Mouse (Mus musculus) Patski (cell line): ENCODE data around the gene Col6a4. TPM values are rescaled to one million over a fixed set of nuclear protein-coding genes. Genes with fewer than 3 reads are reported as not detected.

Experiments used
- ATAC-seq: fragments of 100-300 bp; one replicate; pipeline ENCODE4 v1.8.0; 2021
- CTCF ChIA-PET: fragments of 350-600 bp; sonication (Branson Sonifier 250); formaldehyde crosslinking; loops from one replicate; lab custom pipeline; 2022; ENCODE audit warnings: inconsistent platforms; lab: Charles Lee
- POLR2A ChIA-PET: fragments of 350-600 bp; sonication (Branson Sonifier 250); formaldehyde crosslinking; loops from one replicate; lab custom pipeline; 2022; ENCODE audit warnings: antibody characterized with exemption, inconsistent platforms; lab: Charles Lee
- DNase-seq: peaks from one replicate; pipeline ENCODE4 v3.0.0-alpha.2; 2011; ENCODE audit warnings: low read depth, low spot score
- H3K27me3 ChIP-seq: fragments of 371-371 bp; one replicate; pipeline ENCODE4 v1.5.1; 2021
- CTCF ChIP-seq: fragments of 100-300 bp; IDR thresholded peaks from one replicate; pipeline ENCODE4 v1.5.1; 2021
- in situ Hi-C: fragments of 300-500 bp; cut with MboI; formaldehyde crosslinking; loops from 3 replicates; pipeline ENCODE4 v1.11.1; 2018; ENCODE audit warnings: low pct_unique_long_range_greater_than_20kb, mixed read lengths
- polyA plus RNA-seq: library from polyadenylated mRNA; unstranded; gene quantifications from one replicate; pipeline ENCODE4 v1.2.3, GENCODE M21; 2021

Col6a4 gene
- polyA plus RNA-seq, 1 experiment from 2014 or later: 0.21 TPM

- in situ Hi-C loops: loop anchor here (25.0 kb wide), 1 partner anchor 311 kb away; no protein-coding TSS in a partner anchor
- DNase-seq (no peak), ATAC-seq (no peak)
- POLR2A ChIA-PET: no interaction called here
- H3K27me3 ChIP-seq: peaks cover 5% of the 10 kb centered on the region
- no peak for TF ChIP-seq CTCF
- CTCF ChIA-PET: no interaction called here
Observed at GRCm38 (mm10) chr9:105997955-105998354, 98.6 kb downstream of the Col6a4 start.

DNA sequence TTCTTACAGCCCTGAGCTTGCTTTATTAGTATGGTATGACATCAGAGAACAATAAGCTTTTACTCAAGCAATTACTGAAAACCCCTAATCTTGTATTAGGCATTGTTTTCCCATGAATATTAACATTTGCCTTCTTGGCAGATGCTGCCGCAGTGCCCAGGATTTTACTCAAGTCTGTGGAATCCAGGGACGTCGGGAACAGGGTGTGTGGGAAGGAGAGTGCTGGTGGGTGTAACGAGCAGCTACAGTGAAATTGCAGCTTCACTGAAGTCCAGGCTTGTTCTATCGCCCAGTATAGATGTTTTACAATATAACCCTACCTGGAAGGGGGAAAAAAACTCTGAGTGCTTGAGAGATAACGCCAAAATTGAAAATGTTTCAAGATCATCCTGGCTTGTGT is 104.2 kb downstream of the Col6a4 start:
- in situ Hi-C loops: loop anchor here (25.0 kb wide), 1 partner anchor 305 kb away; no protein-coding TSS in a partner anchor
- TF ChIP-seq CTCF: no peak
- no peak for ATAC-seq
- peaks cover 7% of the 10 kb centered on the region for H3K27me3 ChIP-seq
- CTCF ChIA-PET: interaction anchor here (0.9 kb wide), 1 partner anchor 11 kb away, joined by 3 read pairs; no protein-coding TSS in a partner anchor
- DNase-seq: no peak
- POLR2A ChIA-PET: no interaction called here

- in situ Hi-C loops: loop anchor here (25.0 kb wide), 1 partner anchor 303 kb away; no protein-coding TSS in a partner anchor
- ATAC-seq: no peak
- no peak for DNase-seq
- H3K27me3 ChIP-seq: peaks cover 7% of the 10 kb centered on the region
- ChIA-PET POLR2A (no interaction called here), CTCF (interaction anchor here (1.0 kb wide), 1 partner anchor 38 kb away, joined by 3 read pairs; no protein-coding TSS in a partner anchor)
- no peak for TF ChIP-seq CTCF
Observed at GRCm38 (mm10) chr9:105990099-105990498, 106.5 kb downstream of the Col6a4 start.

- ChIA-PET CTCF (interaction anchor here (1.0 kb wide), 1 partner anchor 38 kb away, joined by 3 read pairs; no protein-coding TSS in a partner anchor), POLR2A (no interaction called here)
- in situ Hi-C loops: loop anchor here (25.0 kb wide), 1 partner anchor 302 kb away; no protein-coding TSS in a partner anchor
- TF ChIP-seq CTCF: no peak
- DNase-seq (no peak), ATAC-seq (no peak)
- H3K27me3 ChIP-seq: peaks cover 7% of the 10 kb centered on the region
Observed at GRCm38 (mm10) chr9:105989468-105989867, 107.1 kb downstream of the Col6a4 start.

DNA sequence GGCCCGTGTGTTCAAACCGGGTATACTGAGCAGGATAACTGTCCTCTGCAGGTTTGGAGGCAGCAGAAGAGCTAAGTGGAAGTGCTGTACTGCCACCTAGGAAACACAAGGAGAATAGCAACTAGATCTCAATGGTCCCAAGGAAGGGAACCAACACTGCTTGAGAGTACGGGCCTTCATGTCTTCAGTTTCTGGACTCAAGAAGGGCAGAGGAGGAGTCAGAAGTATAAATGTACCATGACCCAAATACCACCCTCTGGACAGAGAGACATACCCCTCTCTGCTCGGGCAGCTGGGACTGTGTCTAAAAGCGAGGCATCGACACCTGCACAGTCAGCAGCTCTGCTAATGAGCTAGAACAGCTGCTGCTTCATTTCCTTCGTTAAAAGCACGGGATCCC is 108.5 kb downstream of the Col6a4 start:
- DNase-seq: no peak
- peak; percentile 59 for TF ChIP-seq CTCF
- in situ Hi-C loops: loop anchor here (25.0 kb wide), 1 partner anchor 301 kb away; no protein-coding TSS in a partner anchor
- ChIA-PET CTCF (interaction anchor here (1.3 to 1.6 kb wide), 2 partner anchors 34 to 171 kb away, joined by 3 read pairs; no protein-coding TSS in a partner anchor), POLR2A (no interaction called here)
- peaks cover 7% of the 10 kb centered on the region for H3K27me3 ChIP-seq
- peak; percentile 31 for ATAC-seq

- ChIA-PET POLR2A (interaction anchor here (0.7 kb wide), 1 partner anchor 28 kb away, joined by 3 read pairs; no protein-coding TSS in a partner anchor), CTCF (interaction anchor here (1.3 to 1.5 kb wide), 2 partner anchors 20 to 253 kb away, joined by 3 read pairs; no protein-coding TSS in a partner anchor)
- H3K27me3 ChIP-seq: peaks cover 2% of the 10 kb centered on the region
- no peak for TF ChIP-seq CTCF
- in situ Hi-C loops: loop anchor here (25.0 kb wide), 1 partner anchor 298 kb away; no protein-coding TSS in a partner anchor
- DNase-seq (no peak), ATAC-seq (no peak)
Observed at GRCm38 (mm10) chr9:105984931-105985519, 111.6 kb downstream of the Col6a4 start.

GRCm38 (mm10) chr9:105978479-105978878 is 118.1 kb downstream of the Col6a4 start:
- ATAC-seq: no peak
- DNase-seq: no peak
- CTCF ChIA-PET: no interaction called here

GRCm38 (mm10) chr9:105976871-105977270 is 119.7 kb downstream of the Col6a4 start:
- ChIA-PET POLR2A (no interaction called here), CTCF (no interaction called here)
- in situ Hi-C loops: loop anchor here (25.0 kb wide), 1 partner anchor 290 kb away; no protein-coding TSS in a partner anchor
- DNase-seq (no peak), ATAC-seq (no peak)
- TF ChIP-seq CTCF: no peak
- no peaks in the 10 kb centered on the region for H3K27me3 ChIP-seq

More at GRCm38 (mm10) chr9:105978479-105978878, 118.1 kb downstream of the Col6a4 start:
- POLR2A ChIA-PET: no interaction called here
- H3K27me3 ChIP-seq: peaks cover 2% of the 10 kb centered on the region
- in situ Hi-C loops: loop anchor here (25.0 kb wide), 1 partner anchor 291 kb away; no protein-coding TSS in a partner anchor
- TF ChIP-seq CTCF: no peak

GRCm38 (mm10) chr9:105976314-105976713 is 120.3 kb downstream of the Col6a4 start:
- POLR2A ChIA-PET: no interaction called here
- in situ Hi-C loops: loop anchor here (25.0 kb wide), 1 partner anchor 289 kb away; no protein-coding TSS in a partner anchor

DNA sequence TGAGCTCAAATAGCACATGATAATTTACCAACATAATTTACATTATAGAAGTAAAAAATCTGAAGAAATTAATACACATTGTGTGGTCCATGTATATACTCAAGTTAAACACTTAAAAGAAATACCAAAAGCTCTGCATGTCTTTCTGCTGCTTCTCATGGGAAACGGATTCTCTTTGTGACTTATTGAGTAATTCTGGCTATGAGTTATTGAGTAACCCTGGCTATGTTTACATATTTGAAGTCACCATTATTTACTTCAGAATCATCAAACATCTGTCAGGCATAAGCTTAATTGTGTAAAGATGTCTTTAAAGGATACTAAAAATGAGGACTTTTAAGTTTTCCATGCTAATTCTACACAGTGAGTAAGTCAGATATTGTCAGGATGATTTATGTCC is 122.8 kb downstream of the Col6a4 start:
- H3K27me3 ChIP-seq: no peaks in the 10 kb centered on the region
- DNase-seq: no peak
- no peak for ATAC-seq
- no peak for TF ChIP-seq CTCF
- ChIA-PET POLR2A (interaction anchor here (0.6 kb wide), 1 partner anchor 13 kb away, joined by 4 read pairs; no protein-coding TSS in a partner anchor), CTCF (interaction anchor here (1.3 kb wide), 1 partner anchor 34 kb away, joined by 3 read pairs; no protein-coding TSS in a partner anchor)
- in situ Hi-C loops: no loop called here

More at GRCm38 (mm10) chr9:105976314-105976713, 120.3 kb downstream of the Col6a4 start:
- TF ChIP-seq CTCF: no peak
- CTCF ChIA-PET: no interaction called here
- DNase-seq (no peak), ATAC-seq (no peak)
- no peaks in the 10 kb centered on the region for H3K27me3 ChIP-seq
